Mouse (Mus musculus) neural tube, embryonic 14.5 days (tissue): ENCODE results near the gene Galnt10. TPM values are rescaled to one million over a fixed set of nuclear protein-coding genes. Genes with fewer than 3 reads are reported as not detected.
A peak's percentile ranks its signal among the peaks of the same experiment; 100 is the strongest.

Experiments used
- ATAC-seq: fragments of 200-750 bp; cut with Nextera tagmentation; 2 replicates; pipeline ENCODE4 v1.8.0; 2017; ENCODE audit warnings: low read depth, mild to moderate bottlenecking, moderate TSS enrichment, moderate library complexity
- H3K27ac ChIP-seq: fragments of 300-500 bp; sonication (generic); 2 replicates; pipeline ENCODE4 v1.5.1; 2014; ENCODE audit warnings: low read depth, mild to moderate bottlenecking, control low read depth, low read length, moderate library complexity, mixed read lengths
- H3K27me3 ChIP-seq: fragments of 300-500 bp; sonication (generic); 2 replicates; pipeline ENCODE4 v1.6.1; 2014; ENCODE audit warnings: low read length; ENCODE audit not compliant: control insufficient read depth, insufficient read depth
- H3K36me3 ChIP-seq: fragments of 300-500 bp; sonication (generic); 2 replicates; pipeline ENCODE4 v1.6.1; 2014; ENCODE audit warnings: low read length, mixed read lengths; ENCODE audit not compliant: control insufficient read depth, insufficient read depth
- H3K4me1 ChIP-seq: fragments of 300-500 bp; sonication (generic); 2 replicates; pipeline ENCODE4 v1.6.1; 2014; ENCODE audit warnings: low read length; ENCODE audit not compliant: control insufficient read depth, insufficient read depth
- H3K4me2 ChIP-seq: fragments of 300-500 bp; sonication (generic); 2 replicates; pipeline ENCODE4 v1.6.1; 2014; ENCODE audit warnings: mild to moderate bottlenecking, low read depth, low read length, control low read depth
- H3K4me3 ChIP-seq: fragments of 300-500 bp; sonication (generic); 2 replicates; pipeline ENCODE4 v1.5.1; 2014; ENCODE audit warnings: low read depth, low read length, control low read depth, mixed read lengths
- H3K9ac ChIP-seq: fragments of 300-500 bp; sonication (generic); replicated peaks from 2 replicates; pipeline ENCODE4 v1.6.1; 2014; ENCODE audit warnings: low read depth, mild to moderate bottlenecking, control low read depth, low read length, mixed read lengths
- H3K9me3 ChIP-seq: fragments of 300-500 bp; sonication (generic); 2 replicates; pipeline ENCODE4 v1.6.1; 2016; ENCODE audit warnings: low read length; ENCODE audit not compliant: control insufficient read depth
- WGBS: fragments of 180-500 bp; shearing (Covaris S2); extraction: QIAGEN DNeasy Blood & Tissue Kit; methylation state at CpG from one replicate; pipeline ENCODE4 v1.1.7; 2014; 5-methylcytosine and 5-hydroxymethylcytosine counted together
- polyA plus RNA-seq: library from polyadenylated mRNA; unstranded; fragments of >200 nt; fragmentation: Nextera tagmentation; extraction: Ambion mirVana; gene quantifications from 2 replicates; pipeline ENCODE4 v1.2.1, GENCODE M21; 2014

Gene Galnt10
- polyA plus RNA-seq, 1 experiment from 2014 or later, result 4.5 TPM

GRCm38 (mm10) chr11:57732410-57733281 is 87.4 kb downstream of the Galnt10 start:
- H3K9me3 ChIP-seq, result no peaks in the 10 kb centered on the region
- H3K9ac ChIP-seq, result no peak overlapping the region
- ATAC-seq, result no peak
- no peak overlapping the region for H3K27ac ChIP-seq
- no peak overlapping the region for H3K4me2 ChIP-seq
- H3K4me3 ChIP-seq, result no peak overlapping the region
- whole genome bisulfite sequencing, result 75% methylated on average over 10 of the region's 10 CpGs
- H3K27me3 ChIP-seq, result no peaks in the 10 kb centered on the region
- no peaks in the 10 kb centered on the region for H3K4me1 ChIP-seq
- H3K36me3 ChIP-seq, result no peaks in the 10 kb centered on the region

- Histone ChIP-seq H3K27ac (no peak overlapping the region), H3K4me3 (no peak overlapping the region), H3K36me3 (no peaks in the 10 kb centered on the region), H3K9me3 (no peaks in the 10 kb centered on the region), H3K4me2 (no peak overlapping the region), H3K27me3 (no peaks in the 10 kb centered on the region), H3K4me1 (0 out of 2 replicates have a peak, but pooled peaks cover 2% of the 10 kb centered on the region), H3K9ac (no peak overlapping the region)
- ATAC-seq, result no peak
- 79% methylated on average over 19 of the region's 19 CpGs for WGBS
These were observed 102.2 kb downstream of the Galnt10 start for GRCm38 (mm10) chr11:57747294-57748080.

GRCm38 (mm10) chr11:57753538-57754203 is 108.4 kb downstream of the Galnt10 start:
- Histone ChIP-seq H3K27me3 (no peaks in the 10 kb centered on the region), H3K36me3 (no peaks in the 10 kb centered on the region), H3K9me3 (no peaks in the 10 kb centered on the region), H3K27ac (no peak overlapping the region), H3K4me2 (no peak overlapping the region), H3K9ac (no peak overlapping the region), H3K4me3 (no peak overlapping the region), H3K4me1 (peaks cover 4% of the 10 kb centered on the region; the same call in 1 of the 2 replicates)
- WGBS, result 28% methylated on average over 14 of the region's 14 CpGs
- ATAC-seq, result peak; percentile 56; the same call in 1 of the 2 replicates

- H3K4me2 ChIP-seq, result no peak overlapping the region
- ATAC-seq, result no peak
- H3K27ac ChIP-seq, result no peak overlapping the region
- H3K4me3 ChIP-seq, result no peak overlapping the region
- 68% methylated on average over 9 of the region's 9 CpGs for WGBS
- no peaks in the 10 kb centered on the region for H3K27me3 ChIP-seq
- no peaks in the 10 kb centered on the region for H3K36me3 ChIP-seq
- no peaks in the 10 kb centered on the region for H3K9me3 ChIP-seq
- peaks cover 3% of the 10 kb centered on the region; the same call in 1 of the 2 replicates for H3K4me1 ChIP-seq
- no peak overlapping the region for H3K9ac ChIP-seq
These were observed 113.4 kb downstream of the Galnt10 start for GRCm38 (mm10) chr11:57758621-57759020.

- Histone ChIP-seq H3K4me1 (no peaks in the 10 kb centered on the region), H3K4me3 (no peak overlapping the region), H3K27ac (no peak overlapping the region), H3K27me3 (no peaks in the 10 kb centered on the region), H3K4me2 (no peak overlapping the region), H3K36me3 (no peaks in the 10 kb centered on the region), H3K9ac (no peak overlapping the region), H3K9me3 (no peaks in the 10 kb centered on the region)
- no peak for ATAC-seq
- 4% methylated on average over 14 of the region's 14 CpGs for WGBS
These were observed 115.3 kb downstream of the Galnt10 start for GRCm38 (mm10) chr11:57760509-57761058.

- no peak overlapping the region for H3K27ac ChIP-seq
- H3K27me3 ChIP-seq, result no peaks in the 10 kb centered on the region
- H3K9ac ChIP-seq, result no peak overlapping the region
- H3K9me3 ChIP-seq, result no peaks in the 10 kb centered on the region
- 95% methylated on average over 4 of the region's 4 CpGs for WGBS
- H3K4me2 ChIP-seq, result no peak overlapping the region
- ATAC-seq, result no peak
- H3K4me1 ChIP-seq, result no peaks in the 10 kb centered on the region
- no peaks in the 10 kb centered on the region for H3K36me3 ChIP-seq
- no peak overlapping the region for H3K4me3 ChIP-seq
These were observed 116.1 kb downstream of the Galnt10 start for GRCm38 (mm10) chr11:57761347-57761746.

GRCm38 (mm10) chr11:57764124-57764523 is 118.9 kb downstream of the Galnt10 start:
- Histone ChIP-seq H3K9ac (no peak overlapping the region), H3K27ac (no peak overlapping the region), H3K36me3 (no peaks in the 10 kb centered on the region), H3K4me1 (0 out of 2 replicates have a peak, but pooled peaks cover 5% of the 10 kb centered on the region), H3K4me2 (no peak overlapping the region), H3K9me3 (no peaks in the 10 kb centered on the region), H3K27me3 (no peaks in the 10 kb centered on the region), H3K4me3 (no peak overlapping the region)
- 90% methylated on average over 3 of the region's 3 CpGs for WGBS
- ATAC-seq, result no peak

GRCm38 (mm10) chr11:57766617-57767016 is 121.4 kb downstream of the Galnt10 start:
- Histone ChIP-seq H3K4me1 (0 out of 2 replicates have a peak, but pooled peaks cover 5% of the 10 kb centered on the region), H3K9ac (no peak overlapping the region), H3K9me3 (no peaks in the 10 kb centered on the region), H3K4me3 (no peak overlapping the region), H3K36me3 (no peaks in the 10 kb centered on the region; the same call in 1 of the 2 replicates), H3K27ac (no peak overlapping the region), H3K27me3 (no peaks in the 10 kb centered on the region), H3K4me2 (no peak overlapping the region)
- ATAC-seq, result no peak
- 31% methylated on average over 12 of the region's 12 CpGs for whole genome bisulfite sequencing
